Mouse (Mus musculus) embryonic fibroblast, embryonic 13.5 days (primary cell): ENCODE measurements at regions not wholly inside any gene's neighbourhood (a gene's known extent, or its start where the extent isn't known, plus 50 kb on each side); places are given as distances from the start of the nearest gene placed in this dataset.

Experiments used
- CTCF ChIP-seq: IDR thresholded peaks from 2 replicates; pipeline ENCODE4 v1.5.1; 2011; ENCODE audit warnings: mild to moderate bottlenecking, control low read depth, low read length, moderate library complexity, borderline replicate concordance; ENCODE audit not compliant: insufficient read depth
- POLR2A ChIP-seq: IDR thresholded peaks from 2 replicates; pipeline ENCODE4 v1.6.1; 2011; ENCODE audit warnings: low read depth, mild to moderate bottlenecking, control low read depth, low read length, moderate library complexity

GRCm38 (mm10) chr16:76547087-76547486, 173.5 kb upstream of the Nrip1 start:
- TF ChIP-seq POLR2A (no peak), CTCF (no peak)
